Mouse (Mus musculus): ENCODE measurements at regions not wholly inside any gene's neighbourhood (a gene's known extent, or its start where the extent isn't known, plus 50 kb on each side); places are given as distances from the start of the nearest gene placed in this dataset.
A peak's percentile ranks its signal among the peaks of the same experiment; 100 is the strongest.

- Histone ChIP-seq H3K4me2 (replicated peaks; ENCODE audit: low read depth, low read length) (no peak overlapping the region), H3K9ac (replicated peaks; ENCODE audit: low read length) (no peak overlapping the region), H3K27ac (ENCODE audit: low read length) (no peak overlapping the region), H3K4me1 (ENCODE audit: insufficient read depth, low read length) (no peaks in the 10 kb centered on the region), H3K27me3 (ENCODE audit: insufficient read depth, low read length) (no peaks in the 10 kb centered on the region), H3K9me3 (ENCODE audit: low read length) (no peaks in the 10 kb centered on the region), H3K36me3 (ENCODE audit: insufficient read depth, low read length) (no peaks in the 10 kb centered on the region), H3K4me3 (ENCODE audit: low read length) (no peak overlapping the region)
- ATAC-seq (ENCODE audit: low FRiP score, low TSS enrichment) = no peak
Observed at GRCm38 (mm10) chr3:115655020-115655419, 59.9 kb downstream of the S1pr1 start.

GRCm38 (mm10) chr3:115652236-115652635 is 62.6 kb downstream of the S1pr1 start:
- Histone ChIP-seq H3K4me2 (replicated peaks; ENCODE audit: low read depth, low read length) (no peak overlapping the region), H3K27ac (ENCODE audit: low read length) (no peak overlapping the region), H3K27me3 (ENCODE audit: insufficient read depth, low read length) (no peaks in the 10 kb centered on the region), H3K4me3 (ENCODE audit: low read length) (no peak overlapping the region), H3K36me3 (ENCODE audit: insufficient read depth, low read length) (no peaks in the 10 kb centered on the region), H3K9ac (replicated peaks; ENCODE audit: low read length) (no peak overlapping the region), H3K9me3 (ENCODE audit: low read length) (no peaks in the 10 kb centered on the region), H3K4me1 (ENCODE audit: insufficient read depth, low read length) (no peaks in the 10 kb centered on the region)
- no peak for ATAC-seq (ENCODE audit: low FRiP score, low TSS enrichment)
- 82% methylated on average over 5 of the region's 5 CpGs for WGBS

DNA sequence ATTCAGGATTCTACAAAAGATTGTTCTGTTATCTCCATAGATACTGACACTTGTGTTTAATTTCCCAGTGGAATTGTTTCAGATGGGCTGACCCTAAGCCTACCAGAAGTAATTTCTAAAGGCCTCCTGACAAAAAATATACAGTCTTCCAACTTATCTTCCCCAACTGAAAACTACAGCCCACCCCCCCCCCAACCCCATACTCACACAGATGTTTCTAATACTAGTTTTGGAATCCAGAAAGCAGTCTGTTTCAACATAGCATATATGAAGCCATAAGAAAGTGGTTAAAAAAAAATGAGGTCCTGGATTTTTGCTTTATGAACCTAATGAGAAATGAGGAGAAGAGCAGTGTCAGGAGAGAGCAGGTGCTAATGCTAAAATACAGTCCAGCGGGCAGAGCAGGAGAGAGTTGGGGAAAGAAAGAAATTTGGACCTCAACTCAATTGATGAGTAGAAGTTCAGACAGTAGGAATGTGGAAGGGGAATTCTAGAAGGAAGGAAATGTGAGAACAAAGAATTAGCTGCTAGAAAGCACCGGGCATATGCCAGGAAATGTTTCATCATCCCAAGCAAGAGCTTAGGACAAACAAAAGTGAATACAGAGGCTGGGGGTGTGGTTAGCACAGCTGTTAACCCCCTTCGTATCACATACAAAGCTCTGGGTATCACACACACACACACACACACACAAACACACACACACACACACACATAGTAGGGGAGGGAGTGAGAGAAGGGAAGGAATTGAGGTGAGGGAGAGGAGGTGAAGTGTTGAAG is 65.3 kb downstream of the S1pr1 start:
- no peaks in the 10 kb centered on the region for H3K36me3 ChIP-seq (ENCODE audit: insufficient read depth, low read length)
- H3K9me3 ChIP-seq (ENCODE audit: low read length) = no peaks in the 10 kb centered on the region
- no peak overlapping the region for H3K4me2 ChIP-seq (replicated peaks; ENCODE audit: low read depth, low read length)
- no peaks in the 10 kb centered on the region for H3K4me1 ChIP-seq (ENCODE audit: insufficient read depth, low read length)
- H3K27ac ChIP-seq (ENCODE audit: low read length) = no peak overlapping the region
- H3K4me3 ChIP-seq (ENCODE audit: low read length) = no peak overlapping the region
- 50% methylated on average over 3 of the region's 3 CpGs for whole genome bisulfite sequencing
- H3K27me3 ChIP-seq (ENCODE audit: insufficient read depth, low read length) = no peaks in the 10 kb centered on the region
- H3K9ac ChIP-seq (replicated peaks; ENCODE audit: low read length) = no peak overlapping the region
- ATAC-seq (ENCODE audit: low FRiP score, low TSS enrichment) = no peak

GRCm38 (mm10) chr3:115646993-115647392 is 67.9 kb downstream of the S1pr1 start:
- no peak for ATAC-seq (ENCODE audit: low FRiP score, low TSS enrichment)
- H3K9ac ChIP-seq (replicated peaks; ENCODE audit: low read length) = no peak overlapping the region
- peaks cover 7% of the 10 kb centered on the region; the same call in 1 of the 2 replicates for H3K4me1 ChIP-seq (ENCODE audit: insufficient read depth, low read length)
- no peaks in the 10 kb centered on the region for H3K36me3 ChIP-seq (ENCODE audit: insufficient read depth, low read length)
- no peaks in the 10 kb centered on the region for H3K27me3 ChIP-seq (ENCODE audit: insufficient read depth, low read length)
- no peak overlapping the region for H3K27ac ChIP-seq (ENCODE audit: low read length)
- no peaks in the 10 kb centered on the region for H3K9me3 ChIP-seq (ENCODE audit: low read length)
- no peak overlapping the region for H3K4me3 ChIP-seq (ENCODE audit: low read length)
- no peak overlapping the region for H3K4me2 ChIP-seq (replicated peaks; ENCODE audit: low read depth, low read length)
- WGBS = 14% methylated on average over 7 of the region's 7 CpGs

DNA sequence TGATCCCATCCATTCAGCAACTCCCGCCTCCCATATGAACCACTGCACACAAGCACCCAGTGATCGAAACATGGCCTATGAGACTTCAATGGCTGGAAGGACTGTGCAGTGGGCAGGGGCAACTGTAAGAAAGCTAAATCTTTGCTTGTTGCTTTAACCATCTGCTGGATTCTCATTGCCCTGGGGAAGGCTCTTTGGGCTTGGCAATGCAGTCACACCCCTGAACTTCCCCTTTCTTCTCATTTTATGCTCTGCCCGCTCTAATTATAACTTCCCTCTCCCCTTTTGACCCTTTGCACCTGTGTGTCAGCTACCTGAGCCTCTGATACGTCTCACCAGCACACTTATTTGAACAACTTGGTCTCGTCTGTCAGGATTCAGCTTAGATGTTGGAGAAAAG is 70.6 kb downstream of the S1pr1 start:
- H3K27ac ChIP-seq (ENCODE audit: low read length) = no peak overlapping the region
- no peak overlapping the region for H3K9ac ChIP-seq (replicated peaks; ENCODE audit: low read length)
- no peak overlapping the region for H3K4me3 ChIP-seq (ENCODE audit: low read length)
- no peaks in the 10 kb centered on the region for H3K9me3 ChIP-seq (ENCODE audit: low read length)
- H3K27me3 ChIP-seq (ENCODE audit: insufficient read depth, low read length) = no peaks in the 10 kb centered on the region
- 69% methylated on average over 5 of the region's 5 CpGs for WGBS
- H3K4me1 ChIP-seq (ENCODE audit: insufficient read depth, low read length) = peaks cover 12% of the 10 kb centered on the region; the same call in 1 of the 2 replicates
- no peak for ATAC-seq (ENCODE audit: low FRiP score, low TSS enrichment)
- H3K4me2 ChIP-seq (replicated peaks; ENCODE audit: low read depth, low read length) = no peak overlapping the region
- no peaks in the 10 kb centered on the region for H3K36me3 ChIP-seq (ENCODE audit: insufficient read depth, low read length)

DNA sequence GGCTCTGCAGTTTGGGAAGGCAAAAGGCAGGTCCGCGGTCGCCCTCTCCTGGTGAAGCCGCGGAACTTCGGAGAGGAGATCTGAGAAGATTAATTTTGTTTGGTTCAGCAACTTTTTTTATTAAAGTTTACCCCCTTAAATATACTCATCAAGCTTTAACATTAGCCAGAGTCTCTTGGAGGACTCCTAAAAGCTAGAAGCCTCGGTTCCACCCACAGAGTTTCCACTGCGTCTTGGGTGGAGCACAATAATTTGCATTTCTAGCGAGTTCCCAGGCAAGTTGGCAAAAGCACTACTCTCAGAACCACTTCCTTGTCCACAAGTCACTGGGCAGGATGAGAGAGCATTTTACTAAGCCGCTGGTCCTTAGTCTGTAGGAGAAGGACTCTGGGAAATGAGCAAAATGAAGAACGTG is 72.0 kb downstream of the S1pr1 start:
- 5% methylated on average over 11 of the region's 11 CpGs for WGBS
- peak; percentile 59; the same call in 1 of the 2 replicates for ATAC-seq (ENCODE audit: low FRiP score, low TSS enrichment)
- H3K9ac ChIP-seq (replicated peaks; ENCODE audit: low read length) = peak overlapping the region; percentile 65
- no peaks in the 10 kb centered on the region for H3K36me3 ChIP-seq (ENCODE audit: insufficient read depth, low read length)
- peak overlapping the region; percentile 43; the same call in 1 of the 2 replicates for H3K27ac ChIP-seq (ENCODE audit: low read length)
- H3K4me1 ChIP-seq (ENCODE audit: insufficient read depth, low read length) = peaks cover 12% of the 10 kb centered on the region; the same call in 1 of the 2 replicates
- H3K27me3 ChIP-seq (ENCODE audit: insufficient read depth, low read length) = no peaks in the 10 kb centered on the region
- H3K9me3 ChIP-seq (ENCODE audit: low read length) = no peaks in the 10 kb centered on the region
- peak overlapping the region; percentile 80 for H3K4me2 ChIP-seq (replicated peaks; ENCODE audit: low read depth, low read length)
- H3K4me3 ChIP-seq (ENCODE audit: low read length) = peak overlapping the region; percentile 55

GRCm38 (mm10) chr3:115642001-115642845 is 72.6 kb downstream of the S1pr1 start:
- H3K9ac ChIP-seq (replicated peaks; ENCODE audit: low read length) = peak overlapping the region; percentile 65

GRCm38 (mm10) chr3:115641411-115641810 is 73.5 kb downstream of the S1pr1 start:
- no peaks in the 10 kb centered on the region for H3K27me3 ChIP-seq (ENCODE audit: insufficient read depth, low read length)

More at GRCm38 (mm10) chr3:115642001-115642845, 72.6 kb downstream of the S1pr1 start:
- 4% methylated on average over 26 of the region's 26 CpGs for WGBS
- Histone ChIP-seq H3K27me3 (ENCODE audit: insufficient read depth, low read length) (no peaks in the 10 kb centered on the region), H3K4me1 (ENCODE audit: insufficient read depth, low read length) (peaks cover 12% of the 10 kb centered on the region; the same call in 1 of the 2 replicates), H3K36me3 (ENCODE audit: insufficient read depth, low read length) (no peaks in the 10 kb centered on the region), H3K27ac (ENCODE audit: low read length) (peak overlapping the region; percentile 82), H3K4me3 (ENCODE audit: low read length) (peak overlapping the region; percentile 55), H3K4me2 (replicated peaks; ENCODE audit: low read depth, low read length) (peak overlapping the region; percentile 80), H3K9me3 (ENCODE audit: low read length) (no peaks in the 10 kb centered on the region)
- peak; percentile 67 for ATAC-seq (ENCODE audit: low FRiP score, low TSS enrichment)

GRCm38 (mm10) chr3:115635487-115635886 is 79.4 kb downstream of the S1pr1 start:
- no peaks in the 10 kb centered on the region for H3K4me1 ChIP-seq (ENCODE audit: insufficient read depth, low read length)
- H3K27me3 ChIP-seq (ENCODE audit: insufficient read depth, low read length) = no peaks in the 10 kb centered on the region
- H3K4me3 ChIP-seq (ENCODE audit: low read length) = no peak overlapping the region
- no peak overlapping the region for H3K4me2 ChIP-seq (replicated peaks; ENCODE audit: low read depth, low read length)
- H3K36me3 ChIP-seq (ENCODE audit: insufficient read depth, low read length) = no peaks in the 10 kb centered on the region
- 80% methylated on average over 4 of the region's 4 CpGs for WGBS
- no peak overlapping the region for H3K9ac ChIP-seq (replicated peaks; ENCODE audit: low read length)
- no peak for ATAC-seq (ENCODE audit: low FRiP score, low TSS enrichment)
- H3K9me3 ChIP-seq (ENCODE audit: low read length) = no peaks in the 10 kb centered on the region
- H3K27ac ChIP-seq (ENCODE audit: low read length) = no peak overlapping the region

More at GRCm38 (mm10) chr3:115641411-115641810, 73.5 kb downstream of the S1pr1 start:
- peaks cover 12% of the 10 kb centered on the region; the same call in 1 of the 2 replicates for H3K4me1 ChIP-seq (ENCODE audit: insufficient read depth, low read length)
- H3K36me3 ChIP-seq (ENCODE audit: insufficient read depth, low read length) = no peaks in the 10 kb centered on the region
- peak overlapping the region; percentile 80 for H3K4me2 ChIP-seq (replicated peaks; ENCODE audit: low read depth, low read length)
- no peaks in the 10 kb centered on the region for H3K9me3 ChIP-seq (ENCODE audit: low read length)
- no peak overlapping the region for H3K9ac ChIP-seq (replicated peaks; ENCODE audit: low read length)
- no peak for ATAC-seq (ENCODE audit: low FRiP score, low TSS enrichment)
- peak overlapping the region; percentile 82; the same call in 1 of the 2 replicates for H3K27ac ChIP-seq (ENCODE audit: low read length)
- no peak overlapping the region for H3K4me3 ChIP-seq (ENCODE audit: low read length)
- 35% methylated on average over 6 of the region's 6 CpGs for WGBS

All from kidney, embryonic 16.5 days (tissue).